Mouse (Mus musculus): Measurements from ENCODE around the gene Inpp4b. TPM values are rescaled to one million over a fixed set of nuclear protein-coding genes. Genes with fewer than 3 reads are reported as not detected.

The Inpp4b gene
- polyA plus RNA-seq, 1 experiment from 2014 or later, result 11.0 TPM

DNA sequence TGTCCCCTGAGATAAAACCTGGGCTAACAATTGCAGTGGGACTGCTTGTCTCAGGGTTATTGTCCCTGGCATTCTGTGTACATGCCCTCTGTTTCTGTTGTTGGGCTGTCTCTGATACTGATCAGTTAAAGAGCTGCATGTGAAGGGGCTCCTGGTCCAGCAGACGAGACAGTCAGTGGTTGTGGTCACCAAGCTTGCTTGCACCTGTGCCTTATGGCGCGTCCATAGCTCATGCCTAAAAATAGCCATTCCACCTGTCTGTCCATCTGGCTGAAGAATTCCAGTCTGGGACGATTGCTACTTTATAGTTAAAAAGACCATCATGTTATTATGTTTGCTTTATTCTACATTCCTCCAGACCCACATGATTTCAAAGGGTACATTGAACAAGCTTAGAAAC is 510.8 kb downstream of the Inpp4b start:
- WGBS, result 87% methylated on average over 4 of the region's 4 CpGs
- no peaks in the 10 kb centered on the region for H3K4me1 ChIP-seq (ENCODE audit: control insufficient read depth, insufficient read depth, low read length)
- no peak for ATAC-seq
- H3K4me3 ChIP-seq (ENCODE audit: low read depth, low read length), result no peak overlapping the region
- no peaks in the 10 kb centered on the region for H3K9me3 ChIP-seq (replicated peaks; ENCODE audit: control insufficient read depth, low read length, poor library complexity, severe bottlenecking)
- no peak overlapping the region for H3K4me2 ChIP-seq (ENCODE audit: low read length)
- H3K36me3 ChIP-seq (ENCODE audit: control insufficient read depth, insufficient read depth, low read length), result no peaks in the 10 kb centered on the region
- H3K9ac ChIP-seq (ENCODE audit: low read depth, low read length), result no peak overlapping the region
- H3K27ac ChIP-seq (ENCODE audit: low read length), result no peak overlapping the region
- no peaks in the 10 kb centered on the region for H3K27me3 ChIP-seq (ENCODE audit: control insufficient read depth, insufficient read depth, low read depth, low read length)

DNA sequence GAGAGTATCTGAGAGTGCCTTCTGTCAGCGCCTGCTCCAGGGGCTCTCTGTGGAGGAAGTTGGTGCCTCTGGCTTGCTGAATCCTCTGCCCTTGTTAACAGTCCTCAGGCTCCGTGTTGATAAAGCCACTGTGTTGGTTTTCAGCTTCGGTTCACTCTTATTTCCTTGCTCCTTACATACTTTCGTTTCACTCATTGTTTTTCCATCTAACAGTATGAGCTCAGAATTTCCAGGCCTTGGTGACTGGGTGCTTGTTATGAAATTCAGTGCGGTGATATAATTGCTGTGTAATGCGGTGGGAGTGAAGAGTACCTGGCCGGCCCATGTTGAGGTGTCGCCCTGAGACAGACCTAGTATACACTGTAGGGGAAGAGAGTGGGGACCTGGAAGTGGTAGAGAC is 512.2 kb downstream of the Inpp4b start:
- no peak overlapping the region for H3K9ac ChIP-seq (ENCODE audit: low read depth, low read length)
- no peak overlapping the region for H3K4me2 ChIP-seq (ENCODE audit: low read length)
- H3K36me3 ChIP-seq (ENCODE audit: control insufficient read depth, insufficient read depth, low read length), result no peaks in the 10 kb centered on the region
- no peak for ATAC-seq
- no peaks in the 10 kb centered on the region for H3K9me3 ChIP-seq (replicated peaks; ENCODE audit: control insufficient read depth, low read length, poor library complexity, severe bottlenecking)
- 86% methylated on average over 8 of the region's 8 CpGs for WGBS
- no peak overlapping the region for H3K4me3 ChIP-seq (ENCODE audit: low read depth, low read length)
- H3K27me3 ChIP-seq (ENCODE audit: control insufficient read depth, insufficient read depth, low read depth, low read length), result no peaks in the 10 kb centered on the region
- no peak overlapping the region for H3K27ac ChIP-seq (ENCODE audit: low read length)
- H3K4me1 ChIP-seq (ENCODE audit: control insufficient read depth, insufficient read depth, low read length), result no peaks in the 10 kb centered on the region

DNA sequence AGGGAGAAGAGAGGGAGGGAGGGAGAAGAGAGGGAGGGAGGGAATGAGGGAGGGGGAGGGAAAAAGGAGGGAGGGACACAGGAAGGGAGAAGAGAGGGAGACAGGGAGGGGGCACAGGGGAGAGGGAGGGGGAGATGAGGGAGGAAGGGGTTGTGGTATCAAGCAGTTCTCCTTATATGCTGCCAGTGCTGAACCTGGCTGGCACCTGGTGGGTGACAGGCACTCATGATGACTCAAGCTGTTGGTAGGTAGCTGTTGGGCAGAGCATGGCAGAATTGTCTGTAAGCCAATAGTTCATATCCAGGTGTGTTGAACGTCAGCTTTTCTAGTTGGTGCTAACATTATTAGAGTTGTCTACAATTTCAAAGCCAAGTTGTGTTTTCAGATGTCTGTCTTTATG is 512.7 kb downstream of the Inpp4b start:
- no peaks in the 10 kb centered on the region for H3K27me3 ChIP-seq (ENCODE audit: control insufficient read depth, insufficient read depth, low read depth, low read length)
- no peak overlapping the region for H3K27ac ChIP-seq (ENCODE audit: low read length)
- ATAC-seq, result no peak
- no peak overlapping the region for H3K9ac ChIP-seq (ENCODE audit: low read depth, low read length)
- H3K36me3 ChIP-seq (ENCODE audit: control insufficient read depth, insufficient read depth, low read length), result no peaks in the 10 kb centered on the region
- 81% methylated on average over 1 of the region's 1 CpGs for WGBS
- no peaks in the 10 kb centered on the region for H3K4me1 ChIP-seq (ENCODE audit: control insufficient read depth, insufficient read depth, low read length)
- H3K9me3 ChIP-seq (replicated peaks; ENCODE audit: control insufficient read depth, low read length, poor library complexity, severe bottlenecking), result no peaks in the 10 kb centered on the region
- no peak overlapping the region for H3K4me2 ChIP-seq (ENCODE audit: low read length)
- H3K4me3 ChIP-seq (ENCODE audit: low read depth, low read length), result no peak overlapping the region

DNA sequence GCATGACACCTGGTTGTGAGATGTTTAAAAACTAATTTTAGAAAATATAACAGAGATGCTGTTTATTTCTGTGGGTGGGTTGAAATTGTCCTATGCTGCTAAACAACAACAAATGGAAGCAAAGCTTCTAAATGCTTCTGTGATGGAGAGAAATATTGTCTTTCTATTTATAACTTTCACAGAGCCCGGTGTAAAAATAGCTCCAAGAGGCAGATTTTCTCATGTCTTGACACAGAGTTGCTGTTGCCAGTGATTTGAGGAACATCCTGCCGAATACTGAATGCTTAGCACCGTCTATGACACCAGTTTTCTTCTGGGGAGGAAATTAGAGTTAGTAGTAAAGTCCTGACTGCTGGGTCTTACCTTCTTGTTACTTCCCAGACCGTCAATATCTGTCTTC is 513.8 kb downstream of the Inpp4b start:
- no peak overlapping the region for H3K4me3 ChIP-seq (ENCODE audit: low read depth, low read length)

DNA sequence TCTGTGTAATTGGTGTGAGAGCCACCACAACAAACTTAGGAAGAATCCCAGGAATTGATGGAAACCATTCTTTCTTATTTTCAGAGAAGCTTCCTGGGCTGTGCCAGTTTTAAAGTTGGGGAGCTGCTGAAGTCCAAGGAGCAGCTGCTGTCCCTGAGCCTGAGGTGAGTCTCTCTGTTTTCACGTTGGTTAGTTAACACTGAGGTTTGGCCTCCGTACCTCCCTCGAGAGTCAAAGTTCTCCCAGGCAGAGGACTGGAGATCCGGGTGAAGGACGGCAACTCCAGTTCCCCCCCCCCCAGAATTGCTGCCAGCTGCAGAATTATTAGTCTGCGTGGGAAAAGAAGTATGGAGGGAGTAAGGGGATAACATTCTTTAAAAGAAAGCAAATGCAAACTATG is 514.3 kb downstream of the Inpp4b start:
- ATAC-seq, result no peak
- H3K9me3 ChIP-seq (replicated peaks; ENCODE audit: control insufficient read depth, low read length, poor library complexity, severe bottlenecking), result no peaks in the 10 kb centered on the region
- H3K9ac ChIP-seq (ENCODE audit: low read depth, low read length), result no peak overlapping the region
- H3K27me3 ChIP-seq (ENCODE audit: control insufficient read depth, insufficient read depth, low read depth, low read length), result no peaks in the 10 kb centered on the region
- H3K36me3 ChIP-seq (ENCODE audit: control insufficient read depth, insufficient read depth, low read length), result no peaks in the 10 kb centered on the region
- H3K4me3 ChIP-seq (ENCODE audit: low read depth, low read length), result no peak overlapping the region
- no peak overlapping the region for H3K4me2 ChIP-seq (ENCODE audit: low read length)
- WGBS, result 75% methylated on average over 6 of the region's 6 CpGs
- no peak overlapping the region for H3K27ac ChIP-seq (ENCODE audit: low read length)
- H3K4me1 ChIP-seq (ENCODE audit: control insufficient read depth, insufficient read depth, low read length), result no peaks in the 10 kb centered on the region

More for the DNA sequence above, 513.8 kb downstream of the Inpp4b start:
- 82% methylated on average over 4 of the region's 4 CpGs for WGBS
- Histone ChIP-seq H3K4me2 (ENCODE audit: low read length) (no peak overlapping the region), H3K9ac (ENCODE audit: low read depth, low read length) (no peak overlapping the region), H3K27ac (ENCODE audit: low read length) (no peak overlapping the region), H3K4me1 (ENCODE audit: control insufficient read depth, insufficient read depth, low read length) (no peaks in the 10 kb centered on the region), H3K27me3 (ENCODE audit: control insufficient read depth, insufficient read depth, low read depth, low read length) (no peaks in the 10 kb centered on the region), H3K36me3 (ENCODE audit: control insufficient read depth, insufficient read depth, low read length) (no peaks in the 10 kb centered on the region), H3K9me3 (replicated peaks; ENCODE audit: control insufficient read depth, low read length, poor library complexity, severe bottlenecking) (no peaks in the 10 kb centered on the region)
- no peak for ATAC-seq

DNA sequence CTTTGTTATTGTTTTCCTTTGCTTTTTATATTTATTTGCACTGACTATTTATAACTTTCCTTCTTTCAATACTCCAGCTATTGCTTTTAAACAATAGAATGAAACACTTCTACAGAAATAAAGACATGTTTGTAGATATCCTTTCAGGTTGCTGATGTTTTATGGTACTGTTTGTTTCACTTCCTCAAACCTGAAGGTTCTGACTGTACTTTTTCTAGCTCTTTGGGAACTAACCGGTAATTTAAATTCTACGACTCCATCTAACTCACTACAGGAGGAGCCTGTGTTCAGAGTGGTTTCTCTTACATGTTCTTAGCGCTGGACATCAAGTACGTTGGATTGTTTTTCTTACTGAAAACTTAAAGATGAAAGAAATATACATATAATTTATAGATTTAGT is 516.0 kb downstream of the Inpp4b start:
- no peak for ATAC-seq
- no peaks in the 10 kb centered on the region for H3K36me3 ChIP-seq (ENCODE audit: control insufficient read depth, insufficient read depth, low read length)
- H3K4me2 ChIP-seq (ENCODE audit: low read length), result no peak overlapping the region
- no peaks in the 10 kb centered on the region for H3K9me3 ChIP-seq (replicated peaks; ENCODE audit: control insufficient read depth, low read length, poor library complexity, severe bottlenecking)
- no peak overlapping the region for H3K4me3 ChIP-seq (ENCODE audit: low read depth, low read length)
- H3K27ac ChIP-seq (ENCODE audit: low read length), result no peak overlapping the region
- 93% methylated on average over 4 of the region's 4 CpGs for WGBS
- no peaks in the 10 kb centered on the region for H3K4me1 ChIP-seq (ENCODE audit: control insufficient read depth, insufficient read depth, low read length)
- no peaks in the 10 kb centered on the region for H3K27me3 ChIP-seq (ENCODE audit: control insufficient read depth, insufficient read depth, low read depth, low read length)
- H3K9ac ChIP-seq (ENCODE audit: low read depth, low read length), result no peak overlapping the region

DNA sequence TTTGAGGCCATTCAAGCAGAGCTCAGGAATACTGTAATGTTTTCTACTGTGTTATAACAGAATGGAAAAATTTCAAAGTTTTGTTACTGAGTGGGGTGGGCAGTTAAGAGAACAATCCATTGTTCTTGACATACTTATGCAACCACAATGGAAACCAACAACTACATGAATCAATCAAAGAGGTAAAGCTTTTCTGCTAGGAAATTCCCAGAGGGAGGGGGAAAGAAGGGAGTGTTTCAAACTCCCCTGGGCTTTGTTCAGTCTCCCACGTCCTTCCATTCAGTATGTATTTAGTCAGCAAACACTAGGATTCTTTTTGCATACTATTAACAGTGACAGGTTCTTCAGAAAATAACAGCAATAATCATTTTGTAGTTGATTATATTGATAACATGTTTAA is 517.4 kb downstream of the Inpp4b start:
- Histone ChIP-seq H3K4me2 (ENCODE audit: low read length) (no peak overlapping the region), H3K36me3 (ENCODE audit: control insufficient read depth, insufficient read depth, low read length) (no peaks in the 10 kb centered on the region), H3K27me3 (ENCODE audit: control insufficient read depth, insufficient read depth, low read depth, low read length) (no peaks in the 10 kb centered on the region), H3K9ac (ENCODE audit: low read depth, low read length) (no peak overlapping the region), H3K9me3 (replicated peaks; ENCODE audit: control insufficient read depth, low read length, poor library complexity, severe bottlenecking) (no peaks in the 10 kb centered on the region), H3K4me1 (ENCODE audit: control insufficient read depth, insufficient read depth, low read length) (no peaks in the 10 kb centered on the region), H3K27ac (ENCODE audit: low read length) (no peak overlapping the region), H3K4me3 (ENCODE audit: low read depth, low read length) (no peak overlapping the region)
- 42% methylated on average over 1 of the region's 1 CpGs for WGBS
- no peak for ATAC-seq

DNA sequence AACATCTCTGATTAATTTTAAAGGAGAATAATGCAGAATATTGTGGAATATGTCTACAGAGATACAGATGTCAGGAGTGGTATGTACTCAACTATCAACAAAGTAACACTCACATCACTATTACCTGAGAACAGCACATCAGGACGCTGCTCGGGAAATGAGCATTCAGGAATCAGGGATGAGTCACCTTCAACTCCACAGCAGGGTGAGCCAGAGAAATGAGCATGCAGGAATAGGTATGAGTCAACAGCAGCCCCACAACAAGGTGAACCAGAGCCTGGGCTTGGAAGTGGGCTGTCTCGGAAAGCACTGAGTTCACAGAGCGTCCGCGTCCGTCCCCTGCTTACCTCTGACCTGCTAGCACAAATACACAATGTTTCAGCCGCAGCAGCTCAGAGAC is 519.0 kb downstream of the Inpp4b start:
- H3K4me2 ChIP-seq (ENCODE audit: low read length), result no peak overlapping the region
- WGBS, result 94% methylated on average over 8 of the region's 8 CpGs
- ATAC-seq, result no peak

DNA sequence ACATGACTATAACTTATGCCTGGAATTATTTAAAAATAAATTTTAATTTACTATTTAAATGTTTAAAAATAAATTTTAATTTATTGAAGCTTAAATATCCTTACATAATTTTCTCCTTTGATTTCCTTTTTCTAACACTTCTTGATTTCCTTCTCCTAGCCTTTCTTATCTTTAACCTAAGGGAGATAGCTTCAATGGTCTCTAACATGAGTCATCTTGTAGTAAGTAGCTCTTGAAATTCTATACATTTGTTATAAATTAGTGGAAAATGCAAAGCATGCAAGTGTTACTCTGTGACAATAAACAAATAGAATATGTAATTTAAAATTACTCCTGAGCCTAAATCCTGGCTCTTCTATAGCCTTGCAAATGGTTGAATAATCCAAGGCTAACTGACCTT is 520.4 kb downstream of the Inpp4b start:
- Histone ChIP-seq H3K9me3 (replicated peaks; ENCODE audit: control insufficient read depth, low read length, poor library complexity, severe bottlenecking) (no peaks in the 10 kb centered on the region), H3K4me2 (ENCODE audit: low read length) (no peak overlapping the region), H3K27me3 (ENCODE audit: control insufficient read depth, insufficient read depth, low read depth, low read length) (no peaks in the 10 kb centered on the region), H3K36me3 (ENCODE audit: control insufficient read depth, insufficient read depth, low read length) (no peaks in the 10 kb centered on the region), H3K9ac (ENCODE audit: low read depth, low read length) (no peak overlapping the region), H3K4me1 (ENCODE audit: control insufficient read depth, insufficient read depth, low read length) (no peaks in the 10 kb centered on the region), H3K4me3 (ENCODE audit: low read depth, low read length) (no peak overlapping the region), H3K27ac (ENCODE audit: low read length) (no peak overlapping the region)
- ATAC-seq, result no peak

More for the DNA sequence above, 519.0 kb downstream of the Inpp4b start:
- no peaks in the 10 kb centered on the region for H3K9me3 ChIP-seq (replicated peaks; ENCODE audit: control insufficient read depth, low read length, poor library complexity, severe bottlenecking)
- H3K4me1 ChIP-seq (ENCODE audit: control insufficient read depth, insufficient read depth, low read length), result no peaks in the 10 kb centered on the region
- H3K36me3 ChIP-seq (ENCODE audit: control insufficient read depth, insufficient read depth, low read length), result no peaks in the 10 kb centered on the region
- H3K4me3 ChIP-seq (ENCODE audit: low read depth, low read length), result no peak overlapping the region
- H3K27me3 ChIP-seq (ENCODE audit: control insufficient read depth, insufficient read depth, low read depth, low read length), result no peaks in the 10 kb centered on the region
- no peak overlapping the region for H3K9ac ChIP-seq (ENCODE audit: low read depth, low read length)
- no peak overlapping the region for H3K27ac ChIP-seq (ENCODE audit: low read length)

DNA sequence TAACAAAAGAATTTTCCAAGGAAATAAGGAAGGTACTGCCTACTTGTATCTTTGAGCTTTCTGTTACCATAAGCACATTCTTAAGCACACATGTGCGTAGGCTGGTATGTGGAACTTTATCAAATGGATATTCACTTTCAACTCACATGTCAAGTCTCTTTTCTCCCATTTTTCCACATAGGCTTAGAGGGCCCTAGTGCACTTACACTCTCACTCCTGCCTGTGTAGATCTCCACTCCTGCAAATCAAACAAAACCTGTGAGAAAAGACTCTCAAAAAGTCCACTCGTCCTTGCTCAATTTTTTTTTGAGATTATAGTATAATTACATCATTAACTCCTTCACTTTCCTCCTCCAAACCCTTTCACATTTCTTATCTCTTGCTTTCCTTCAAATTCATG is 522.0 kb downstream of the Inpp4b start:
- H3K27me3 ChIP-seq (ENCODE audit: control insufficient read depth, insufficient read depth, low read depth, low read length), result no peaks in the 10 kb centered on the region
- WGBS, result 87% methylated on average over 2 of the region's 2 CpGs
- ATAC-seq, result no peak
- no peaks in the 10 kb centered on the region for H3K36me3 ChIP-seq (ENCODE audit: control insufficient read depth, insufficient read depth, low read length)
- no peaks in the 10 kb centered on the region for H3K9me3 ChIP-seq (replicated peaks; ENCODE audit: control insufficient read depth, low read length, poor library complexity, severe bottlenecking)
- H3K4me1 ChIP-seq (ENCODE audit: control insufficient read depth, insufficient read depth, low read length), result no peaks in the 10 kb centered on the region
- no peak overlapping the region for H3K9ac ChIP-seq (ENCODE audit: low read depth, low read length)
- no peak overlapping the region for H3K4me2 ChIP-seq (ENCODE audit: low read length)
- no peak overlapping the region for H3K27ac ChIP-seq (ENCODE audit: low read length)
- no peak overlapping the region for H3K4me3 ChIP-seq (ENCODE audit: low read depth, low read length)
